Mouse (Mus musculus): ENCODE results near the gene Tmbim1.

The Tmbim1 gene

GRCm38 (mm10) chr1:74278988-74279387 is 26.4 kb downstream of the Tmbim1 start:
- no peak for DNase-seq (ENCODE audit: extremely low spot score, low spot score)

GRCm38 (mm10) chr1:74278538-74278937 is 26.9 kb downstream of the Tmbim1 start, which contains the start of gene Gpbar1:
Gene Gpbar1, plus strand, starts transcription at chr1:74278550.
- DNase-seq (ENCODE audit: extremely low spot score, low spot score), result no peak

GRCm38 (mm10) chr1:74277883-74278537 is 27.4 kb downstream of the Tmbim1 start:
- no peak for DNase-seq (ENCODE audit: extremely low spot score, low spot score)

GRCm38 (mm10) chr1:74277041-74277440 is 28.4 kb downstream of the Tmbim1 start:
- DNase-seq (ENCODE audit: extremely low spot score, low spot score), result no peak

GRCm38 (mm10) chr1:74275015-74275414 is 30.4 kb downstream of the Tmbim1 start:
- peak; percentile 20 for DNase-seq (ENCODE audit: extremely low spot score, low spot score)

- DNase-seq (ENCODE audit: extremely low spot score, low spot score), result no peak
These were observed 33.8 kb downstream of the Tmbim1 start for GRCm38 (mm10) chr1:74271659-74272058.

- no peak for DNase-seq (ENCODE audit: extremely low spot score, low spot score)
These were observed 36.7 kb downstream of the Tmbim1 start for GRCm38 (mm10) chr1:74268750-74269149.

GRCm38 (mm10) chr1:74262510-74262909 is 42.9 kb downstream of the Tmbim1 start:
- no peak for DNase-seq (ENCODE audit: extremely low spot score, low spot score)

- DNase-seq (ENCODE audit: extremely low spot score, low spot score), result no peak
These were observed 48.6 kb downstream of the Tmbim1 start for GRCm38 (mm10) chr1:74256782-74257181.

- no peak for DNase-seq (ENCODE audit: extremely low spot score, low spot score)
These were observed 49.6 kb downstream of the Tmbim1 start for GRCm38 (mm10) chr1:74255704-74256345.

- no peak for DNase-seq (ENCODE audit: extremely low spot score, low spot score)
These were observed 55.3 kb downstream of the Tmbim1 start for GRCm38 (mm10) chr1:74250096-74250495.

GRCm38 (mm10) chr1:74249331-74249980 is 56.0 kb downstream of the Tmbim1 start:
- DNase-seq (ENCODE audit: extremely low spot score, low spot score), result no peak

- no peak for DNase-seq (ENCODE audit: extremely low spot score, low spot score)
These were observed 56.6 kb downstream of the Tmbim1 start for GRCm38 (mm10) chr1:74248799-74249198.

GRCm38 (mm10) chr1:74245525-74245924 is 59.9 kb downstream of the Tmbim1 start:
- no peak for DNase-seq (ENCODE audit: extremely low spot score, low spot score)

- no peak for DNase-seq (ENCODE audit: extremely low spot score, low spot score)
These were observed 64.6 kb downstream of the Tmbim1 start for GRCm38 (mm10) chr1:74240832-74241231.

- DNase-seq (ENCODE audit: extremely low spot score, low spot score), result no peak
These were observed 65.1 kb downstream of the Tmbim1 start for GRCm38 (mm10) chr1:74240311-74240710.

- no peak for DNase-seq (ENCODE audit: extremely low spot score, low spot score)
These were observed 65.8 kb downstream of the Tmbim1 start for GRCm38 (mm10) chr1:74239618-74240017.

GRCm38 (mm10) chr1:74239162-74239561 is 66.3 kb downstream of the Tmbim1 start:
- no peak for DNase-seq (ENCODE audit: extremely low spot score, low spot score)

Measured in neural tube, embryonic 10.5 days (tissue).